Mouse (Mus musculus): ENCODE measurements around the gene Il27ra.

Gene Il27ra

DNA sequence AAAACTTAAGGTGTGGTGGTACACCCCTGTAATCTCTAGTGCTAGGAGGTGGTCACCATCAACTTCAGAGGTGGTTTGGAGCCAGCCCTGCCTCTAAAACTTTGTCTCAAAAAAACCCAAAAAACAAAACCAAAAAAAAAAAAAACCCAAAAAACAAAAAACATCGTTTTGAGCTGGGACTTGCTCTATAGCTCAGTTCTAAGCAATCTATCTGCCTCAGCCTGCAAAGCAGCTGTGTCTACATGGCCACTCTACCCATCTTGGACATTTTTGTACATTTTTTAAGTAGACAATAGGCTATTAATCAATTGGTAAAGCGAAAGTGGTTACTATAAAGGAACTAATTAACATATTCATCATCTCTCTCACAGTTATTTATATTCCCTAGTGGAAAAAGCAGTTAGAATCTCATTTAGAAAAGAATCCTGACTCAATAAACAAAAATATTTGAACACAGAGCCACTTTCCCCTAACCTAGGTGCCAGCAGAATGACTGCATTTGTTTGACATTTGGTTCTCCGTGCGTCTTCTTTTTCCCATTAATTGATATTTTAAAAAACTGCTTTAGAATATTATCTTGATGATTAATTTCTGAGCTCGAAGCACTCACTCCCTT lies 23.2 kb upstream of the Il27ra start:
- no peak for DNase-seq (ENCODE audit: low read depth)

- no peak for DNase-seq (ENCODE audit: low read depth)
Observed at GRCm38 (mm10) chr8:84065037-84065436, 22.6 kb upstream of the Il27ra start, which contains the start of gene Gm10643. Gm10643 (minus strand) TSS chr8:84065137.

DNA sequence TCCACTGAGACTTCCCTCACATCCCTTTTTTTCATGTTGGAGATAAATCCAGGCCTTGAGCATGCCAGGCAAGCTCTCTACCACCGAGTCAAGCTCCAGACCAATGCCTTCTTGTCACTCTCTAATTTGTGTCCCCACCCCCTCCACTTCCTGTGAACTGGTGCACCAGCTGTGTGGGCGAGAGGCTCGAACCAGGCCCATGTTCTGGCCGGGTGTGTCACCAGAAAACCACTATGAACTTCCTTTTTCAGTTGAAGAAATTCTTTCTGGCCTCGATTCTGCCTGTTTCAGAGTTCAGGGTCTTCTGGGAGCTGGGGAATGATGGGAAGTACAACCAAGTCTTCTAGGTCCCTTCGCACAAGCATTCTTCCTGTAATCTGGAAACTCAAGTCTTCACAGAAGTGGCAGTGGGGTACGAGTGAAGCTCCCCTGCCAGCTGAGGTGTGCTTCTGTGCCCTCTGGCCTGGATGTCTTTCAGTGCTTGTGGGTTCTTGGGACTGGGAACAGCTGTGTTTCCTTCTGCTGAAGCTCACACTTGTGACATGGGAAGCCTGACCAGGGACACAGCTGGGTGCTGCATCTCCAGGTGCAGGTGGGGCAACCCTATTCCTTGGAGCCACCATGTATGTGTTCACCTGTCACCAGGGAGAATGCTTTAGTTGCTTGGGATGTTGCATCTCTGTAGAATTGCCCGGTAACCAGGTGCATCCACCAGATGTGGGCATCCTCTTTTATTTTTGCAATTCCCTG lies 21.6 kb upstream of the Il27ra start:
- DNase-seq (ENCODE audit: low read depth) = no peak

DNA sequence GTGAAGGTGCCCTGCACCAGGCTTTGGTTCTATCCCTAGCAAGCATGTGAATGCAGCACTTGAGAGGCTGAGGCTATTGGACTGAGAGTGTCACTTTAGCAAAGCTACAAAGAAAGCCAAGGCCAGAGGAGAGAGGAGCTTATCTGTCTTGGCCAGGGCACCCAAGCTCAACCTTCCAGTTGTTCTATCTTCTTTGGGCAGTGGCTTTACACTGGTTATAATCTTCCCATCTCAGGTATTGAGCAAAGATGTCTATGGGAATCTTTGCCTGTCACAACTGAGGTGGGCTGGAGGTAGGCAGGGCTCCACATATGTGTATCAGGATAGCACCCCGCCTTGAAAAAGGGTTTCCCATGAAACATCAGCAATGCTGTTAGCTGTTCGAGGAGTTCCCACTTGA lies 17.9 kb upstream of the Il27ra start:
- DNase-seq (ENCODE audit: low read depth) = no peak

DNA sequence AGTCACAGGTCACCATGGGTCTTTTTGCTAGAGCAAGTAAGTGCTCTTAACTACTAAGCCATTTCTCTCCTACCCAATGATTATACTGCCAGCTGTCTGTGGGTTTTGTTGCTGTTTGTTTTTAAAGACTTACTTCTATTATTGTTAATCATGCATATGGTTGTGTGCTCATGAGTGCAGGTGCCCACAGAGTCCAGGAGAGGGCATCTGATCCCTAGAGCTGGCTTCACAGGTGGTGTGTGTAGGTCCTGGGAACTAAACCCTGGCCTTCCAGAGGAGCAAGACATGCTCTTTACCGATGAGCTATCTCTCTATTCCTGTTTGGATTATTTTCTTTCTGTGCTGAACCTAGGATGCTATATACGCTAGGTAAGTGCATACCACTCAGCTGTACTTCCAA lies 16.8 kb upstream of the Il27ra start:
- no peak for DNase-seq (ENCODE audit: low read depth)

- no peak for DNase-seq (ENCODE audit: low read depth)
Observed at GRCm38 (mm10) chr8:84057827-84058226, 15.4 kb upstream of the Il27ra start.

- DNase-seq (ENCODE audit: low read depth) = no peak
Observed at GRCm38 (mm10) chr8:84053229-84053628, 10.8 kb upstream of the Il27ra start.

DNA sequence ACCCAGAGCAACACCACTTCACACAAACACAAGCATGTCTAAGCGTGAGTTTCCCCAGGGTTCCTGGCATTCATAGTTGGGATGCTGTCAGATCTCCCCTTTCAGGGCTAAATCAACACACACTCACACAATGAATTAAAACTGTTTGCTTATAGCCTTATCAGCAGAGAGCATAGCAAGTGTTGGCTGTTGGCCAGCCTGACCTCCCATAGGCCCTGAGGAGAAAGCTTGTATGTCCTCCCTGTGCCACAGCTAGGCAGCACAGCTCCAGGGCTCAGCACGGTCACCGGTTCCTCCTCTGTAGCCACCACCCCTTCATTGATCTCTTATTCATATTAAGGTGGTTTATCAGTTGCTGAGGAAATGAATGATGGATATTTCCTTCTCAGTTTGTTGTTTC lies 10.4 kb upstream of the Il27ra start:
- no peak for DNase-seq (ENCODE audit: low read depth)

- no peak for DNase-seq (ENCODE audit: low read depth)
Observed at GRCm38 (mm10) chr8:84048171-84048570, 5.8 kb upstream of the Il27ra start.

- DNase-seq (ENCODE audit: low read depth) = no peak
Observed at GRCm38 (mm10) chr8:84046505-84046904, 4.1 kb upstream of the Il27ra start.

DNA sequence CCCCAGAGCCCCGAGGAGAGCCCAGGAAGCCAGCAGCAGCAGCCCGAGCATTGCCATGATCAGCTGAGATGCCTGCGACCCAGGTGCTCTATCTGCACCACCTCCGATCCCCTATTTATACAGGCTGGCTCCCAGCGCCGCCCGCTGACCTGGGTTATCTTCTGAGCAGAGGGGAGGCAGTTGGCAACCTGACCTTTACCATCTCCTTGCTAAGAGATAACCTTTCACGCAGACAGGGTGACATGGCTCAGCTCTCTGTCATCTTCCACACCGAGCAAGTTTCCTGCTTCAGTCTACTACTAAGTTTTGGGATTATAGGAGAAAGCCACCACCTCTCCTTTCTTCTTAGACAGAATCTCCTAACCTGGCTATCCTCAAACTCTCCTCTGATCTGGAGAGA lies 2.5 kb upstream of the Il27ra start, which contains the start of gene Rln3:
Rln3 (minus strand) TSS at position 101 of the 400 bp plus-strand sequence.
- DNase-seq (ENCODE audit: low read depth) = no peak

GRCm38 (mm10) chr8:84044103-84044502 lies 1.7 kb upstream of the Il27ra start:
- no peak for DNase-seq (ENCODE audit: low read depth)

- no peak for DNase-seq (ENCODE audit: low read depth)
Observed at GRCm38 (mm10) chr8:84042948-84043342, 556 bp upstream of the Il27ra start.

DNA sequence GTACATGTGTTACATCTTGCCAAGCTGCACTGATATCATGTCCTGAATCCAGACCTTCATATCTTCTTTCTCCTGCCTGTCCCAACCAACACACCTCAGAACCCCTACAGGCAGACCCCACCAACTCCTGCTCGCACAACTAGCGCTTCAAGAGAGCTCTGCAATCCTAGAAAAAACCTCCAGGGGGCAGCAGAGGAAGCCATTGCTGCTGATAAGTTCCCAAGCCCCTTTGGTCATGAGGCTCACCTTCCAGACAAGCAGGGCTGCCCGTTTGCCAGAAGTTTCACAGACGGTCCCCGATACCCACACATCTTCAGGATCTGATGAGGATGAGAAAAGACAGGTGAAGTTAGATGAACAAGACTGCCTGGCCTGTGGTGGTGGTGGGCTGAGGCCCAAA lies 3.3 kb downstream of the Il27ra start:
- peak; percentile 59 for DNase-seq (ENCODE audit: low read depth)

- no peak for DNase-seq (ENCODE audit: low read depth)
Observed at GRCm38 (mm10) chr8:84038015-84038414, 4.4 kb downstream of the Il27ra start.

DNA sequence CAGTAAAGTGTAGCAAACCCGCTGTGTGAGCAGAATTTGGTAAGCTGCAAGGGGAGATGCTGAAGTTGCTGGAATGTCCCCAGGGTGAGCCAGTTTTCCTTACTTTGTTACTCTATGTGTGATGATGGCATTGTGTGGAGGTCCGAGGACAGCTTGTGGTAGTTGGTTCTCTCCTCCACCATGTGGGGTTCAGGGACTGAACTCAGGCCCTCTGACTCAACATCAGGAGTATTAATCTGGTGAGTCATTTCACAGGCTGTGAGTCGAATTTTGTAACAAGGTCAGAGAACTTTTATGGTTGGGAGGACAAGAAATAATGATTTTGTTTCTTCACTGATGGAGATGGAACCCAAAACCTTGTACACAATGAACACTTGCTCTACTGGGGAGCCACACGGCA lies 9.6 kb downstream of the Il27ra start:
- DNase-seq (ENCODE audit: low read depth) = no peak

DNA sequence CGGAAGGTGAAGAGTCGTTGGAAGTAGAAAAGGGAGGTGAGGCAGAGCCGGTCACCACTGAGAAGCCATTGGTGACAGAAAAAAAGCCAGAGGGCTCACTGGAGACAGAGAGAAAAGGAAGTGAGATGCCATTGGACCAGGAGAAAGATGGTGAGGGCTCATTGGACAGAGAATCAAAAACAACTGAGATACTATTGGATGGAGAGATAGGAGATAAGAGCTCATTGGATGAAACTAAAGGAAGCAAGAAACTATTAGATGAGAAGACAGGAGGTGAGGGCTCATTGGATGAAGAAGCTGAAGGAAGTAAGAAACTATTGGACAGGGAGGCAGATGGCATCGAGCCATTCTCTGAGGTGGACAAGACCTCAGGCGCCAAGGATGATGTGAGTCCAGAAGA lies 13.1 kb downstream of the Il27ra start:
- DNase-seq (ENCODE audit: low read depth) = no peak

DNA sequence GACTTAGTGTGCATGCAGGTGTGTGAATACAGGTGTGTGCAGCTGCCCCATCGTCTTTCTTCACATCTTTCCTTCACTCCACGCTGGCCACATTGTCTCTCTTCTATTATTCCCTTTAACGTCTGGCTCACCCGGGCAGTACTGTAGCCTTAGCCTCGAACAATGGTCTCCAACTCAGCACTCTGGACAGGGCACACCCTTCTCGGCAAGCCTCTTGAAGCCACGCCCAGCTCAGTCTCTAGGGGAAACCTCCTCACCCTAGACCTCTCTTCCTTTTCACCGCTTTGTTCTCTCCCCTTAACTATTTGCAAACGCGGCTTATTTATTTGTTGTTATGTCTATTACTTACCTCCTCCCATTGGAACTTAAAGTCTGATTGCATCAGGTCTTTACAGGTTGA lies 14.9 kb downstream of the Il27ra start:
- DNase-seq (ENCODE audit: low read depth) = no peak

DNA sequence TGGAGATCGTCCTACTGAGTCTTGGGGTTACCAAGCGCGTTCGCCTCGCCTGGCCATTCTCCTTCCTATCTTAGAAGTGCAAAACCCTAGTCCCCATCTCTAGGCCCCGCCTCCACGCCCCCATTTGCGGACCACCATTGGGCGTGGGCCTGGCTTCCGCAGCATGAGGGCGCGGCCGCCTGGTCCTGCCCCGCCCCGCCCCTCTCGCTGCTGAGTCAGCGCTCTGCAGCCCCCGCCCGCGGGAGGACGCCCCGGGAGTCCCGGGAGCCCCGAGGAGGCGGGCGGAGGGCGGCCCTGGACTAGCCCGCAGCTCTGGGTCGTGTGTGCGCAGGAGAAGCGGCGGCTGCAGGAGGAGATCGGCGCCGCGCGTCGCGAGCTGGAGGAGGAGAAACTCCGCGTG lies 16.5 kb downstream of the Il27ra start:
- DNase-seq (ENCODE audit: low read depth) = no peak

GRCm38 (mm10) chr8:84024171-84024570 lies 18.2 kb downstream of the Il27ra start:
- no peak for DNase-seq (ENCODE audit: low read depth)

GRCm38 (mm10) chr8:84023631-84024030 lies 18.8 kb downstream of the Il27ra start:
- no peak for DNase-seq (ENCODE audit: low read depth)

DNA sequence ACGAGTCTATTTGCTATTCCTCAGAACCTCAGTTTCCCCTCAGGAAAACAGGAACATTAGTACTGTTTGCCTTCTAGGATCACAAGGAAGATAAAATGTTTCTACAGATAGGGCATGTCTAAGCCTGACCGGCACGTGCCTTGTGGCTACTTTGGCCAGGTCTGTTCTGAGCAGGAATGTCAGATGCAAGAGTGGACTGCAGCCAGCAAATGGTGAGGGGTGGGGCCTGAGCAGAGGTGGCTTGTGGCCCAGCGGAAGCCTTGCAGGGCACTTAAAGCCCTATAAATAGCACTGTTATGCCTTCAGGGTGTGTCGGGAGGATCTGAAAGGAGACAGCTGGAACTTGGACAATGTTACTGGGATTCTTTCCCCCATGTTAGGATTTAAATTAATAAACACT lies 19.3 kb downstream of the Il27ra start:
- DNase-seq (ENCODE audit: low read depth) = no peak

GRCm38 (mm10) chr8:84021569-84021968 lies 20.8 kb downstream of the Il27ra start:
- no peak for DNase-seq (ENCODE audit: low read depth)

DNA sequence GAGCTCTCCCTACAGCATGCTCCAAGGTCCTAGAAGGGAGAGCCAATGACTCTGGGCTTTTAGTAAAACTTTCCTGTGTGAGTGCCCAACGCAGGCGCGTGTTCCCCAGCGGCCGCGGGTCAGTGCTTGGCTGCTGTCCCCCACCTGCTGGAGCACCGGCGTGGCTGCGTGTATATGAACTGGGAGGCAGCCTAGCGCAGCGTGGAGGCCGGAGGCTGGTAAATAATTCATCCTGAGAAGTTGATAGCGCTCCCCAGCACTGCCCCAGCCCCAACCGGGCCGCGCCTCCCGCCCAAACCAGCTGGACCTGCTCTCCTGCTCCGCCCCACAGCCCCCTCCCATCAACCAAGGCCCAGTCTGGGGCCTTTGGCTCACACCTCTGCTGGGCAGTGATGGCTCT lies 21.3 kb downstream of the Il27ra start, which contains the start of gene Palm3:
Palm3 (plus strand) TSS at position 376 of the 400 bp plus-strand sequence.
- no peak for DNase-seq (ENCODE audit: low read depth)

Measured in c-Kit-positive CD71-positive TER-119-negative erythroid progenitor cells, embryonic 14.5 days (primary cell).